In the genomic region with DNA sequence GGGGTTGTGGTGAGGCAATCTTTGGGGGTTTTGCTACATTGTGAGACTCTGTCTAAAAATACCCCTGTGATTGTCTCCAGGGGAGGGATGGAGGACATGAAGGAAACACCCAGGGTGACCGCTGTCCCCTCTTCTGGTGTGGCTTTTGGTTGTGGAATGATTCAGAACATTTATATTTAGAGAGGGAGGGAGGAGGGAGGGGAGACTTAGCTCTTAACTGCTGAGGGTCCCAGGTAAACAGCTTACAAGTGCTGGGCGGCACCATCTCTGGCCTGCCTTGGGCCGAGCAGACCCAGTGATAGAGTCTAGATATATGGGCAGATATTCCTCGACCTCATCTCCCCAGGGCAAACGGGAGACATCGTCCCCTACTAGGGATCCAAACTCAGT, we compare ENCODE assay signal across 11 mouse cellular contexts. TPM values are rescaled to one million over a fixed set of nuclear protein-coding genes. Genes with fewer than 3 reads are reported as not detected.
DNase-seq lines count a peak whose midpoint lies in the region; ATAC-seq and TF ChIP-seq lines count a peak whose summit lies in the region.
"Had no signal": no experiment of that assay in that cellular context is flagged by ENCODE, and none has a peak within 500 bp of the region (broad histone marks: within the 10 kb centered on the region; RNA-seq: fewer than 3 reads in every experiment).

No protein-coding gene starts in this region.

- H3K27ac ChIP-seq in hindbrain, embryonic 12.5 days = no peak overlapping the region
- no peak overlapping the region for H3K27ac ChIP-seq in hindbrain, embryonic 11.5 days (ENCODE audit: low read depth, low read length)
- peak overlapping the region; percentile 100 for H3K27ac ChIP-seq in CH12.LX (ENCODE audit: insufficient read depth, low read depth)
- H3K27ac ChIP-seq in brown adipose tissue, adult 24 weeks (replicated peaks; ENCODE audit: low read depth, low read length) = peak overlapping the region; percentile 44; the same call in 1 of the 2 replicates
- H3K27ac ChIP-seq in liver, embryonic 15.5 days (replicated peaks) = 0 out of 2 replicates have a peak overlapping the region, but pooled peaks have one; percentile 38
- H3K27ac ChIP-seq in kidney, embryonic 14.5 days (ENCODE audit: low read depth, low read length) = no peak overlapping the region
- H3K27ac ChIP-seq: hindbrain, embryonic 15.5 days; neural tube, embryonic 13.5 days had no signal

- TF ChIP-seq CTCF in CH12.LX (conservative IDR thresholded peaks at IDR 0.05 in 1 of 2, IDR thresholded peaks at IDR 0.05 in 1 of 2; ENCODE audit: low read depth in 2 of 2, low read length in 2 of 2) = no peak

- H3K4me1 ChIP-seq in hindbrain, embryonic 12.5 days = 0 out of 2 replicates have a peak, but pooled peaks cover 3% of the 10 kb centered on the region
- no peaks in the 10 kb centered on the region for H3K4me1 ChIP-seq in hindbrain, embryonic 11.5 days (replicated peaks; ENCODE audit: control insufficient read depth, insufficient read depth, low read length)
- H3K4me1 ChIP-seq in CH12.LX (ENCODE audit: control insufficient read depth in 1 of 2, insufficient read depth in 2 of 2) = peaks cover 25 to 53% of the 10 kb centered on the region in 2 experiments
- H3K4me1 ChIP-seq in brown adipose tissue, adult 24 weeks (ENCODE audit: control insufficient read depth, insufficient read depth, insufficient read length, low read length) = peaks cover 7% of the 10 kb centered on the region; the same call in 1 of the 2 replicates
- H3K4me1 ChIP-seq in liver, embryonic 15.5 days (replicated peaks) = peaks cover 17% of the 10 kb centered on the region
- H3K4me1 ChIP-seq in kidney, embryonic 14.5 days (ENCODE audit: control insufficient read depth, insufficient read depth, low read length) = peaks cover 19% of the 10 kb centered on the region
- H3K4me1 ChIP-seq: hindbrain, embryonic 15.5 days had no signal

- no peak overlapping the region for H3K4me2 ChIP-seq in hindbrain, embryonic 12.5 days (replicated peaks)
- H3K4me2 ChIP-seq in hindbrain, embryonic 11.5 days (replicated peaks; ENCODE audit: low read depth, low read length) = no peak overlapping the region
- peak overlapping the region; percentile 60; the same call in 1 of the 2 replicates for H3K4me2 ChIP-seq in CH12.LX (ENCODE audit: insufficient read depth, low read depth, poor library complexity, severe bottlenecking)
- peak overlapping the region; percentile 30; the same call in 1 of the 2 replicates for H3K4me2 ChIP-seq in liver, embryonic 15.5 days
- no peak overlapping the region for H3K4me2 ChIP-seq in kidney, embryonic 14.5 days (replicated peaks; ENCODE audit: low read depth, low read length)
- H3K4me2 ChIP-seq: hindbrain, embryonic 15.5 days; neural tube, embryonic 13.5 days had no signal

- no peak for TF ChIP-seq RAD21 in CH12.LX (IDR thresholded peaks at IDR 0.05; ENCODE audit: low read depth, low read length)

- no peak for DNase-seq in hindbrain, embryonic 11.5 days (ENCODE audit: low spot score)
- DNase-seq in CH12.LX (ENCODE audit: extremely low read depth) = peak; percentile 82
- DNase-seq in layer of hippocampus, postnatal 25 days (ENCODE audit: extremely low spot score in 1 of 2, low spot score in 1 of 2) = no peak
- no peak for DNase-seq in left cerebral cortex, adult 8-10 months (ENCODE audit: low spot score in 2 of 2)
- DNase-seq: right cerebral cortex, adult 18-20 months had no signal

- no peak for ATAC-seq in hindbrain, embryonic 12.5 days (ENCODE audit: low FRiP score)
- ATAC-seq in hindbrain, embryonic 11.5 days (ENCODE audit: low FRiP score) = no peak
- no peak for ATAC-seq in liver, embryonic 15.5 days (ENCODE audit: insufficient read depth)
- ATAC-seq in kidney, embryonic 14.5 days (ENCODE audit: low FRiP score, low TSS enrichment) = no peak

- 86% methylated on average over 6 of the region's 6 CpGs for WGBS in hindbrain, embryonic 12.5 days
- 74% methylated on average over 6 of the region's 6 CpGs for WGBS in hindbrain, embryonic 11.5 days
- WGBS in liver, embryonic 15.5 days (ENCODE audit: insufficient replicate concordance) = 54% methylated on average over 6 of the region's 6 CpGs
- 83% methylated on average over 6 of the region's 6 CpGs for WGBS in kidney, embryonic 14.5 days

- peak; percentile 78; the same call in 1 of the 2 replicates for TF ChIP-seq EP300 in CH12.LX (IDR thresholded peaks at IDR 0.05; ENCODE audit: low read length)

- peak overlapping the region; percentile 23; the same call in 1 of the 2 replicates for H3K9ac ChIP-seq in hindbrain, embryonic 12.5 days
- H3K9ac ChIP-seq in hindbrain, embryonic 11.5 days (ENCODE audit: low read depth, low read length) = no peak overlapping the region
- H3K9ac ChIP-seq in CH12.LX (ENCODE audit: insufficient read depth, low read depth) = peak overlapping the region; percentile 96
- no peak overlapping the region for H3K9ac ChIP-seq in liver, embryonic 15.5 days
- H3K9ac ChIP-seq in kidney, embryonic 14.5 days (ENCODE audit: low read depth, low read length) = no peak overlapping the region
- H3K9ac ChIP-seq: hindbrain, embryonic 15.5 days; neural tube, embryonic 13.5 days had no signal

- dilution Hi-C loops in CH12.LX (cut with MboI; ENCODE audit: extremely low pct_ligation_motif_present, extremely low pct_unique_long_range_greater_than_20kb, low sequenced_read_pairs) = no loop called here

- in situ Hi-C loops in CH12.LX (cut with MboI; ENCODE audit: low pct_ligation_motif_present, low pct_unique_long_range_greater_than_20kb, low sequenced_read_pairs) = no loop called here

- H3K36me3 ChIP-seq in hindbrain, embryonic 12.5 days = no peaks in the 10 kb centered on the region
- H3K36me3 ChIP-seq in hindbrain, embryonic 11.5 days (ENCODE audit: control insufficient read depth, insufficient read depth, low read length) = no peaks in the 10 kb centered on the region
- H3K36me3 ChIP-seq in CH12.LX (replicated peaks in 1 of 2; ENCODE audit: control insufficient read depth in 1 of 2, insufficient read depth in 1 of 2, low read length in 1 of 2) = peaks cover 26 to 42% of the 10 kb centered on the region in 2 experiments
- no peaks in the 10 kb centered on the region for H3K36me3 ChIP-seq in liver, embryonic 15.5 days (replicated peaks)
- H3K36me3 ChIP-seq in kidney, embryonic 14.5 days (ENCODE audit: control insufficient read depth, insufficient read depth, low read length) = no peaks in the 10 kb centered on the region
- H3K36me3 ChIP-seq: hindbrain, embryonic 15.5 days; neural tube, embryonic 13.5 days had no signal

- no peaks in the 10 kb centered on the region for H3K9me3 ChIP-seq in hindbrain, embryonic 12.5 days (replicated peaks)
- no peaks in the 10 kb centered on the region for H3K9me3 ChIP-seq in hindbrain, embryonic 11.5 days (ENCODE audit: control insufficient read depth, low read length)
- H3K9me3 ChIP-seq in CH12.LX (replicated peaks; ENCODE audit: low read length) = no peaks in the 10 kb centered on the region
- H3K9me3 ChIP-seq in liver, embryonic 15.5 days (replicated peaks) = no peaks in the 10 kb centered on the region
- H3K9me3 ChIP-seq in kidney, embryonic 14.5 days (ENCODE audit: control insufficient read depth, low read length) = no peaks in the 10 kb centered on the region
- H3K9me3 ChIP-seq: hindbrain, embryonic 15.5 days; neural tube, embryonic 13.5 days had no signal

- H3K27me3 ChIP-seq in hindbrain, embryonic 12.5 days = peaks cover 1% of the 10 kb centered on the region; the same call in 1 of the 2 replicates
- H3K27me3 ChIP-seq in hindbrain, embryonic 11.5 days (ENCODE audit: control insufficient read depth, insufficient read depth, low read length) = no peaks in the 10 kb centered on the region
- H3K27me3 ChIP-seq in CH12.LX (replicated peaks) = no peaks in the 10 kb centered on the region
- H3K27me3 ChIP-seq in liver, embryonic 15.5 days = no peaks in the 10 kb centered on the region
- H3K27me3 ChIP-seq in kidney, embryonic 14.5 days (ENCODE audit: control insufficient read depth, insufficient read depth, low read length) = no peaks in the 10 kb centered on the region
- H3K27me3 ChIP-seq: hindbrain, embryonic 15.5 days; neural tube, embryonic 13.5 days had no signal

- peak; percentile 70 for TF ChIP-seq POLR2A in CH12.LX (IDR thresholded peaks at IDR 0.05; ENCODE audit: low read depth, low read length)

- H3K79me2 ChIP-seq in CH12.LX (replicated peaks; ENCODE audit: control insufficient read depth, extremely low read depth, insufficient read depth, poor library complexity, severe bottlenecking) = peaks cover 26% of the 10 kb centered on the region

- H3K4me3 ChIP-seq in hindbrain, embryonic 12.5 days = no peak overlapping the region
- H3K4me3 ChIP-seq in hindbrain, embryonic 11.5 days (ENCODE audit: low read depth, low read length) = no peak overlapping the region
- H3K4me3 ChIP-seq in CH12.LX (replicated peaks in 1 of 3; ENCODE audit: low read depth in 2 of 3, low read length in 2 of 3, poor library complexity in 1 of 3) = peak overlapping the region; percentile 71 to 91 (median 84)
- H3K4me3 ChIP-seq in brown adipose tissue, adult 24 weeks (ENCODE audit: insufficient read depth, low read depth, low read length) = peak overlapping the region; percentile 37
- peak overlapping the region; percentile 39 for H3K4me3 ChIP-seq in liver, embryonic 15.5 days (replicated peaks)
- H3K4me3 ChIP-seq in kidney, embryonic 14.5 days (ENCODE audit: low read length) = no peak overlapping the region
- H3K4me3 ChIP-seq: hindbrain, embryonic 15.5 days; neural tube, embryonic 13.5 days had no signal

RNA-seq across cellular contexts. Expression of a gene that starts 1.2 kb away (rescaled TPM):
- 3.6 and 4.6 TPM in 2 replicates for polyA plus RNA-seq in hindbrain, embryonic 12.5 days (2016; fragmentation: Nextera tagmentation; extraction: Ambion mirVana)
- 3.2 and 4.0 TPM in 2 replicates for polyA plus RNA-seq in hindbrain, embryonic 11.5 days (2014; fragmentation: Nextera tagmentation; extraction: Ambion mirVana)
- total RNA-seq in CH12.LX (2012; rRNA removed) (225 and 342 TPM in 2 replicates), CH12.LX (2014; rRNA removed) (263 and 287 TPM in 2 replicates)
- polyA plus RNA-seq in CH12.LX (2012; ENCODE audit: insufficient read length, low read depth) = 299 and 302 TPM in 2 replicates
- 1.9 and 3.1 TPM in 2 replicates for polyA plus RNA-seq in brown adipose tissue, adult 24 weeks (2012; ENCODE audit: insufficient read depth, insufficient read length, missing spikeins)
- 25.8 and 27.7 TPM in 2 replicates for polyA plus RNA-seq in liver, embryonic 15.5 days (2015; fragmentation: Nextera tagmentation; extraction: Ambion mirVana)
- polyA plus RNA-seq in kidney, embryonic 14.5 days (2014; fragmentation: Nextera tagmentation; extraction: Ambion mirVana) = 2.6 and 2.9 TPM in 2 replicates
- total RNA-seq in layer of hippocampus, postnatal 25 days (2021) = 1 to 10 TPM; 5.5 to 7.8 TPM
- 10 to 100 TPM in 2 of 4 experiments, 1 to 10 TPM in 2; 5.3 to 16.2 (median 10.3) TPM for total RNA-seq in left cerebral cortex, adult 8-10 months (2022)

RNA-seq across cellular contexts. Expression of a gene that starts 44.4 kb away (rescaled TPM):
- 11.7 and 12.8 TPM in 2 replicates for polyA plus RNA-seq in hindbrain, embryonic 12.5 days (2016; fragmentation: Nextera tagmentation; extraction: Ambion mirVana)
- polyA plus RNA-seq in hindbrain, embryonic 11.5 days (2014; fragmentation: Nextera tagmentation; extraction: Ambion mirVana) = 7.1 and 8.2 TPM in 2 replicates
- 4.4 and 4.7 TPM in 2 replicates for total RNA-seq in CH12.LX (2012; rRNA removed)
- total RNA-seq in CH12.LX (2014; rRNA removed) = 1.9 and 3.0 TPM in 2 replicates
- polyA plus RNA-seq in CH12.LX (2012; ENCODE audit: insufficient read length, low read depth) = 6.8 and 9.7 TPM in 2 replicates
- 1.4 and 2.6 TPM in 2 replicates for polyA plus RNA-seq in brown adipose tissue, adult 24 weeks (2012; ENCODE audit: insufficient read depth, insufficient read length, missing spikeins)
- polyA plus RNA-seq in liver, embryonic 15.5 days (2015; fragmentation: Nextera tagmentation; extraction: Ambion mirVana) = 1.8 and 2.3 TPM in 2 replicates
- polyA plus RNA-seq in kidney, embryonic 14.5 days (2014; fragmentation: Nextera tagmentation; extraction: Ambion mirVana) = 5.8 and 9.2 TPM in 2 replicates
- total RNA-seq in layer of hippocampus, postnatal 25 days (2021) = 10 to 100 TPM; 14.8 to 15.4 TPM
- total RNA-seq in left cerebral cortex, adult 8-10 months (2022) = 10 to 100 TPM; 16.8 to 19.3 (median 18.2) TPM

RNA-seq across cellular contexts. Expression of a gene that starts 51.7 kb away (rescaled TPM):
- 27.4 and 28.0 TPM in 2 replicates for polyA plus RNA-seq in hindbrain, embryonic 12.5 days (2016; fragmentation: Nextera tagmentation; extraction: Ambion mirVana)
- polyA plus RNA-seq in hindbrain, embryonic 11.5 days (2014; fragmentation: Nextera tagmentation; extraction: Ambion mirVana) = 21.8 and 22.8 TPM in 2 replicates
- 42.3 and 42.7 TPM in 2 replicates for total RNA-seq in CH12.LX (2012; rRNA removed)
- 24.6 and 25.4 TPM in 2 replicates for total RNA-seq in CH12.LX (2014; rRNA removed)
- 31.0 and 31.8 TPM in 2 replicates for polyA plus RNA-seq in CH12.LX (2012; ENCODE audit: insufficient read length, low read depth)
- polyA plus RNA-seq in brown adipose tissue, adult 24 weeks (2012; ENCODE audit: insufficient read depth, insufficient read length, missing spikeins) = 8.2 and 16.1 TPM in 2 replicates
- 12.1 and 13.8 TPM in 2 replicates for polyA plus RNA-seq in liver, embryonic 15.5 days (2015; fragmentation: Nextera tagmentation; extraction: Ambion mirVana)
- 28.9 and 35.2 TPM in 2 replicates for polyA plus RNA-seq in kidney, embryonic 14.5 days (2014; fragmentation: Nextera tagmentation; extraction: Ambion mirVana)
- total RNA-seq in layer of hippocampus, postnatal 25 days (2021) = 10 to 100 TPM; 14.0 to 15.7 TPM
- 10 to 100 TPM; 15.5 to 21.2 (median 16.8) TPM for total RNA-seq in left cerebral cortex, adult 8-10 months (2022)

Comparison
In these comparisons a context has a peak if more than half of its experiments do, and no peak if none do; other contexts are left out.
1. H3K9ac ChIP-seq: peak in hindbrain, embryonic 12.5 days (single experiment) and CH12.LX (single experiment); none in hindbrain, embryonic 11.5 days (single experiment), liver, embryonic 15.5 days (single experiment) and kidney, embryonic 14.5 days (single experiment).
2. H3K27ac ChIP-seq: peak in CH12.LX (single experiment), brown adipose tissue, adult 24 weeks (single experiment) and liver, embryonic 15.5 days (single experiment); none in hindbrain, embryonic 12.5 days (single experiment), hindbrain, embryonic 11.5 days (single experiment) and kidney, embryonic 14.5 days (single experiment).
3. H3K4me2 ChIP-seq: peak in CH12.LX (single experiment) and liver, embryonic 15.5 days (single experiment); none in hindbrain, embryonic 12.5 days (single experiment), hindbrain, embryonic 11.5 days (single experiment) and kidney, embryonic 14.5 days (single experiment).
4. H3K4me3 ChIP-seq: peak in CH12.LX (3 of 3), brown adipose tissue, adult 24 weeks (single experiment) and liver, embryonic 15.5 days (single experiment); none in hindbrain, embryonic 12.5 days (single experiment), hindbrain, embryonic 11.5 days (single experiment) and kidney, embryonic 14.5 days (single experiment).
5. RNA of a gene that starts 1.2 kb away (polyA plus RNA-seq): 299 to 302 TPM in CH12.LX; 25.8 to 27.7 TPM in liver, embryonic 15.5 days, 3.6 to 4.6 TPM in hindbrain, embryonic 12.5 days, 3.2 to 4.0 TPM in hindbrain, embryonic 11.5 days, 2.6 to 2.9 TPM in kidney, embryonic 14.5 days and 1.9 to 3.1 TPM in brown adipose tissue, adult 24 weeks; every median in the first group is over 10 times any median in the second.